Mouse (Mus musculus): ENCODE data around the gene Snapc4. TPM values are rescaled to one million over a fixed set of nuclear protein-coding genes. Genes with fewer than 3 reads are reported as not detected.

Gene Snapc4
- polyA plus RNA-seq, 1 experiment from 2014 or later: 10.5 TPM

DNA sequence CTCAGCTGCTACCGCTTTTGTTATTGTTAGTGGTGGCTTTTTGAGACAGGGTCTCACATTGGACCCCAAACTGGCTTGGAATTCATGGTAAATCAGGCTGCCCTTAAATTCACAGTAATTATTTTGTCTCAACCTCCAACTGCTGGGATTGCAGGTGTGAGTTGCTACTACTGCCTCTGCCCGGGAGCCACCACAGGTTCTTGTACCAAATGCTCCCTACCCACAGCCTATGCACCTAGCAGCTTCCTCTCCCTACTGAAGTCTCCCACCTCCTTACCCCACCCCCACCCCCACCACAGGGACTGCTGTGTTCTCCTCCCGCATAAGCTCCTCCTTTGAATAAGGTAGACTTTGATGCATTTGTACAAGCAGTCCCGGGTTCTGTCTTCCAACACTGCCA, 24.2 kb downstream of the Snapc4 start:
- Histone ChIP-seq H3K36me3 (no peaks in the 10 kb centered on the region), H3K9ac (no peak overlapping the region), H3K4me3 (replicated peaks) (no peak overlapping the region), H3K27me3 (no peaks in the 10 kb centered on the region), H3K9me3 (replicated peaks) (no peaks in the 10 kb centered on the region), H3K4me2 (no peak overlapping the region), H3K27ac (no peak overlapping the region), H3K4me1 (replicated peaks) (peaks cover 19% of the 10 kb centered on the region)
- DNase-seq (no peak), ATAC-seq (ENCODE audit: low read depth) (no peak)
- 79% methylated on average over 4 of the region's 4 CpGs for WGBS (ENCODE audit: insufficient replicate concordance)

DNA sequence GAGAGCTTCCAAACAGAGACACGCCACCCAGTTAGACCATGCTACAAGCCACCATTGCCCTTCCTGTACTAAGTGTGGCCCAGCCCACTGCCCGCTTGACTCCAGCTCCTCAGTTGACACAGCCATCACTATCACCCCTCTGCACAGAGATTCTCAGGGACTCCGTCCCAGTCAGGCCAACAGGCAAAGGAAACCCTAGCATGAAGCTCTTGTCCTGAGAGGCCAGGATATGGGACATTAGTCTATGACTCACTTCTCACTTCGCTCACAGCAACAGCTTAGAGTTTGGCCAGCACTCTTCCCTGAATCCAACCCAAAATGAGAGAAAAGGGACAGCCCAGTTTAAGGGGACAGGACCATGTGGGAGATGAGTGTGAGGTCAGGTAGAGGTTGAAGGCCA, 26.1 kb downstream of the Snapc4 start:
- Histone ChIP-seq H3K9me3 (replicated peaks) (no peaks in the 10 kb centered on the region), H3K4me3 (replicated peaks) (no peak overlapping the region), H3K27ac (no peak overlapping the region), H3K4me1 (replicated peaks) (peaks cover 24% of the 10 kb centered on the region), H3K4me2 (no peak overlapping the region), H3K36me3 (peaks cover 9% of the 10 kb centered on the region; the same call in 1 of the 2 replicates), H3K27me3 (no peaks in the 10 kb centered on the region), H3K9ac (no peak overlapping the region)
- ATAC-seq (ENCODE audit: low read depth) (no peak), DNase-seq (no peak)
- WGBS (ENCODE audit: insufficient replicate concordance): 72% methylated on average over 4 of the region's 4 CpGs

DNA sequence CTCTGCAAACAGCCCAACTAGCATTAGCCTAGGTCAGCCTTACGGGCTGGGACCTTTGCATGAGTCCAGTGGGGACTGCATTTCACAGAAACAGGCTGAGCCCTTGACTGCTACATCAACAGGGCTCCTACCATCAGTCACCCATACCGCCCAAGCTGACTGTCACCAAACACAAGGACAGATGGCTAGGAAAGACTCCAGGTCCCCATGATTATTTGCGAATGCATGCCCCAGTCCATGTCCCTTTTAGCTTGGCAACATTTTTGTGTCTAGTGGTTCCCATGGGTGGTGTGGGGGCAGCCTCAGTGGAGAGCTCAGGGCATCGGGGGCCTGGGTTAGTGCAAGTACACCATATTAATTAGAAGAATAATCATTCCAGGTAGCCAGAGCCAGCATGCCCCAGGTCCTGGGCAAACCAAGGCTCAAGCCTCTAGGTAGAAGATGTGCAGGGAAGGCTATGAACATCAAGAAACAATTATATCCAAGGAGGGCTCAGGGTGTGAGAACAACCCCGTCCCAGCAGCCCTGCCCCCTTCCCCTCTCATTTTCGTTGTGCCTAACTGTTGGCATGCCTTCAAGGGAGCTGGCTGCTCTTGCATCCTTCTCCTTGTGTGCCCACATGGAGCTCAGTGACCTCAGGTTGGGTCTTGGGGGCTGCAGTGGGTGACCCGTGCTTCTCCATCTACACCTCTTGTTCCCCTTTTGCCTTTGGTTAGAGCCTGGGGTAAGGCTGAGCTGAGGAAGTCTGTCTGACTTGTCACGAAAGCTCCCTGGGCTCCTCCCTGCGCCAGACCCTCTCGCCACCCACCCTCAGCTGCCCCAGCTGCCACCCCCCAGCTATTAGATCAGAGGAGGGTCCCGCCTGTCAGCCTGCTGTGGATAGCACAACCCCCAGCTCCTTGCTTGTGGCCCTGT, 27.1 kb downstream of the Snapc4 start:
- Histone ChIP-seq H3K27ac (no peak overlapping the region), H3K9ac (peak overlapping the region; percentile 87; the same call in 1 of the 2 replicates), H3K27me3 (no peaks in the 10 kb centered on the region), H3K4me2 (peak overlapping the region; percentile 96), H3K4me1 (replicated peaks) (peaks cover 28% of the 10 kb centered on the region), H3K36me3 (peaks cover 17% of the 10 kb centered on the region; the same call in 1 of the 2 replicates), H3K4me3 (replicated peaks) (peak overlapping the region; percentile 80), H3K9me3 (replicated peaks) (no peaks in the 10 kb centered on the region)
- ATAC-seq (ENCODE audit: low read depth): no peak
- no peak for DNase-seq
- WGBS (ENCODE audit: insufficient replicate concordance): 74% methylated on average over 11 of the region's 11 CpGs

DNA sequence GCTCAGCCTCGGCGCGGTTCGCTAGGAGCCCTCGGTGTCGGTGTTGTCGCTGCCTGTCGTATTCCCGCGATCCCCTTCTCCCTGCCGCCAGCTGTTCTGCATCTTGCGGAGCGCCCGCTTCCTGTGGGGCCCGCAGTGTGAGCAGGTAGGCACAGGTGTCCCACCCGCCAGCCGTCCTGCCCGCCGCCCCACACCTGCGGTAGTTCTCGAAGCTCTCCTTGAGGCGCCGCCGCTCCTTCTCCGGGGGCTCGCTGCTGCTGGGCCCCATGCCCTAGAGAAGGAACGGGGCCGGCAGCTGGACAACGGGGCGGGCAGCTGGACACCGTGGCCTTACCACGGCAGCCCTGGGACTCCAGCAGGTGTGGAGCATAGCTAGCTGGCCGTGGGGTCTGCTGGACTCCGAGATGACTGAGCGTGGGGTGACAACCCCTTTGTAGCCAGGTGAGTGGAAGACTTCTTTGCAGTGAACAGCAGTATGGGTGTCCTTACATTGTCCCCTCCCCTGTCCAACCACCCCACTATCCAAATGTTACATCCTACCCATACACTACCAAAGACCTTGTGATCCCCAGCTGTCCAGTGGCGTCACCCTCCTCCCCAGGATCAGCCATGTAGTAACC, 28.1 kb downstream of the Snapc4 start:
- DNase-seq: no peak
- no peaks in the 10 kb centered on the region for H3K27me3 ChIP-seq
- peaks cover 30% of the 10 kb centered on the region for H3K4me1 ChIP-seq (replicated peaks)
- no peaks in the 10 kb centered on the region for H3K9me3 ChIP-seq (replicated peaks)
- peak; percentile 16; the same call in 1 of the 2 replicates for ATAC-seq (ENCODE audit: low read depth)
- H3K4me3 ChIP-seq (replicated peaks): peak overlapping the region; percentile 80
- H3K36me3 ChIP-seq: peaks cover 21% of the 10 kb centered on the region; the same call in 1 of the 2 replicates
- peak overlapping the region; percentile 63 for H3K27ac ChIP-seq
- 5% methylated on average over 36 of the region's 36 CpGs for WGBS (ENCODE audit: insufficient replicate concordance)
- peak overlapping the region; percentile 96 for H3K4me2 ChIP-seq
- peak overlapping the region; percentile 87 for H3K9ac ChIP-seq

DNA sequence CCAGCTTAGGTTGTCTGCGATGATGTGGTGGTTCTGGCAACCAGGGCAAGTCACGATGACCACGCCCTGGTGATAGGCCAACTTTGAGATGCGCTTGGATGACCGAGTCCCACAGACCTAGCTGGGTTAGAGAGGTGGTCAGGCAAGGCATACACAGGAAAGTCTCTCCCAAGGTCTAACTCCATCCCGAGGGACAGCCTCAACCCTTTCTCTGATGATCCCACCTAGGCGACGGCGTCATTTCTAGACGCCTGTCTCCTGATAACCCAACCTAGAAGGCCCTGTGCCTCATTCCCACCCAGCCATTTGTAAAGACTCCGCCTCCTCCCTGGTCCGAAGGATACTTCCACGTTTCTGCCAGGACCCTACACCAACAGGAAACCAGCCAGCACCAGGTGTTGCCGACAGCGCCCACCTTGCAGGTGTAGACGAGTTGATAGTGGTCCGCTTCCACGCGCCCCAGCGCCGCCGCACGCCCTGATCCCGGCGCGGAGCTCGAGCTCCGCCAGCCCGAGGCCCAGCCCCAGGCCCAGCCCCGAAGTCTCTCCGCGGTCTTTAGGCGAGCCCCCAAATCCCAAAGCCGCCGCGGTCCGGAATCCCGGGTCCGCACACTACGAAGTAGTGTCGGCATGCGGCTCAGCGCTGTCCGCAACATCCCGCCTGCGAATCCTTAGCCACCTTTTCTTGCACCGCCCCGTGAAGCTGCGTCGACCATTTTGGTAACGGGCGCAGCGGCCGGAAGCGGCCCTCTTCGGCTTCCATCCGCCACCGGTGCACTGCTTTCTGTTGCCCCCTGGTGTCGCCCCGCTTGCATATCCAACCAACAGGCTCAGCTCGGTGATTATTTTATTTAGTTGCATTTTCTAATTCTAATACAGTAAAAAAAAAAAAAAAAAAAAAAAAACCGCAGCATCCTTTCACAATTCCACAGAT, 28.8 kb downstream of the Snapc4 start, which contains the start of gene Dnlz:
Gene Dnlz, minus strand, starts transcription at position 753 of the 933 bp plus-strand sequence.
- 1% methylated on average over 62 of the region's 62 CpGs for WGBS (ENCODE audit: insufficient replicate concordance)

DNA sequence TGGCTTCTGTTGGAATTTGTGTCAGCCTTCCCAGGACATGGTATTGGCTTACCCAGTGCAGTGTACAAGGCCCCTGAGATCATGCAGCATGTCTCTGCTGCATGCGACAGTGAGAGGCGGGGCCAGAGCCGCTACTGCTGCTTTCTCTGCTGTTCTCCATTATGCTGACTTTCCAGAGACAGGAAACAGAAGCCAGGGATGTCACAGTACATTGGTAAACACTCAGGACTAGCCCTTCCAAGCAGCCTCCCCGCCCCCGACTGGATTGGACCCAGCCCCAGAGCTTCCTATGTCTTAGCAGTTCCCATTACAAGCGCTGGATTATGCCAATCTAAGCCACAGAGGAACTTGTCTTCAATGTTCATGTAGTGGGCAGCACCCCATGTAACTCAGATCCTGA, 32.2 kb downstream of the Snapc4 start:
- H3K4me1 ChIP-seq (replicated peaks): peaks cover 30% of the 10 kb centered on the region
- H3K27ac ChIP-seq: peak overlapping the region; percentile 1; the same call in 1 of the 2 replicates
- WGBS (ENCODE audit: insufficient replicate concordance): 62% methylated on average over 6 of the region's 6 CpGs
- H3K9ac ChIP-seq: no peak overlapping the region
- no peak overlapping the region for H3K4me3 ChIP-seq (replicated peaks)
- ATAC-seq (ENCODE audit: low read depth) (no peak), DNase-seq (no peak)
- H3K36me3 ChIP-seq: peaks cover 21% of the 10 kb centered on the region; the same call in 1 of the 2 replicates
- H3K27me3 ChIP-seq: no peaks in the 10 kb centered on the region
- no peaks in the 10 kb centered on the region for H3K9me3 ChIP-seq (replicated peaks)
- no peak overlapping the region for H3K4me2 ChIP-seq

More for the DNA sequence above, 28.8 kb downstream of the Snapc4 start, which contains the start of gene Dnlz:
- Histone ChIP-seq H3K9me3 (replicated peaks) (no peaks in the 10 kb centered on the region), H3K36me3 (peaks cover 21% of the 10 kb centered on the region; the same call in 1 of the 2 replicates), H3K27ac (peak within 1 kb of the TSS; percentile 75), H3K4me2 (peak within 1 kb of the TSS; percentile 96), H3K27me3 (no peaks in the 10 kb centered on the region), H3K9ac (peak within 1 kb of the TSS; percentile 87), H3K4me3 (replicated peaks) (peak within 1 kb of the TSS; percentile 80), H3K4me1 (replicated peaks) (peaks cover 30% of the 10 kb centered on the region)
- peak; percentile 84 for DNase-seq
- peak; percentile 77 for ATAC-seq (ENCODE audit: low read depth)

DNA sequence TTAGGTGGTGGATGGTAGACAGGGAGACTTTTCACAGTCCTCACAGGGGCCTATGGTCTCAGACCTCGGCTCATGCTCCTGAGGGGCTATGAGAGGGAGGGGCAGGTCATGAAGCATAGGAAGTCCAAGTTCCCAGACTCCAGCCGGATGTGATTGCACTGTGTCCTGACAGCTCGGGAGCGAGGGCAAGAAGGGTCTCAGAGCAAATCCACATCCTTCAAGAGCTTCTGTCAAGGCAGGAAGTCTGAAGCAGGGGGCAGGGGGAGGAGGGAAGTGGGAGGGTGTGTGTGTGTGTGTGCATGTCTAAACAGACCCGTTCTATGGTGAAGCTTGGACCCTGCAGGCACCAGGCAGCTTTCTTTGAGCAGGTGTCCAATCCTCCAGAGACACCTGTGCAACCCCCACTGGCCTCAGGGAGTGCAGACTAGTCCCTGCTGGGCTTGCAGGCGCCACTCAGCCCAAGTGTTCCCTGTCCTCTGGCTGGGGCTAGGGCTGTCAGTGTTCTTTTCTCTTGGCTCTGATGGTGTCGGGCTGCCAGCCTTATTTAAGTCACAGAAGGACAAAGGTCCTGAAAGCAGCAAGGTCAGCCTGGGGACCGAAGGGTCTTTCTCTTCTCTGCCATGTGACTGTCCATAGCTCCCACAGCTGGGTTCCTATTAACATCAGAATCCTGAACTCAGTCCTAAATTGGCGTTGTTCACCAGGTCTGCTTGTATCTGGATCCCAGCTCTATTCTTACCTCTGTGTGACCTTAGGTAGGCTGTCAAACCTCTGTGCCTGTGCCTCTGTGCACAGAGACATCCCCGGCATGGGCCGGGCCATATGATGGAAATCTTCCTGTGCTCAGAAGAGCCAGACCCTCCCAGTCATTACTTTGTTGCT, 37.6 kb downstream of the Snapc4 start:
- 0 out of 2 replicates have a peak, but pooled peaks have one; percentile 43 for ATAC-seq (ENCODE audit: low read depth)
- peaks cover 19% of the 10 kb centered on the region for H3K4me1 ChIP-seq (replicated peaks)
- H3K27ac ChIP-seq: peak overlapping the region; percentile 66
- no peaks in the 10 kb centered on the region for H3K36me3 ChIP-seq
- H3K9me3 ChIP-seq (replicated peaks): no peaks in the 10 kb centered on the region
- no peak for DNase-seq
- no peaks in the 10 kb centered on the region for H3K27me3 ChIP-seq
- WGBS (ENCODE audit: insufficient replicate concordance): 52% methylated on average over 11 of the region's 11 CpGs
- peak overlapping the region; percentile 17; the same call in 1 of the 2 replicates for H3K9ac ChIP-seq
- H3K4me2 ChIP-seq: no peak overlapping the region
- H3K4me3 ChIP-seq (replicated peaks): no peak overlapping the region

DNA sequence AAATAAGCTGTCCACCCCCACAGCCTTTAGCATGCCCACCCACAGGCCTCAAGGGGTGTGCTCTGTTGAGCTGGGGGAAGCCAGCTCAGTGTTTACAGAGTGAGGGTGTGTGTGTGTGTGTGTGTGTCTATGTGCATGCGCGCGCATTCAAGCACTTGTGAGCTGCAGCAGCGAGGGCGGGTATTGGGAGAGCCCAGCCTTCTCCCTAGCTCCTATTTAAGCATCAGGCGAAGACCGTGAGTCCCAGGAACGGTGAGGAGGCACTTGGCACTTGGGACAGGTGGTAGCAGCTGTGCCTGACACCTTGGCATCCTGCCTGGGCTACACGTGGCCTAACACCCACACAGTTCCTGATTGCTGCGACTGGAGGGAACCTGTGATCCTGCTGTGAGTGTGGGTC, 38.4 kb downstream of the Snapc4 start:
- no peak overlapping the region for H3K4me2 ChIP-seq
- no peaks in the 10 kb centered on the region for H3K36me3 ChIP-seq
- no peak for DNase-seq
- peak overlapping the region; percentile 66 for H3K27ac ChIP-seq
- H3K27me3 ChIP-seq: no peaks in the 10 kb centered on the region
- peak; percentile 51 for ATAC-seq (ENCODE audit: low read depth)
- no peak overlapping the region for H3K9ac ChIP-seq
- H3K4me3 ChIP-seq (replicated peaks): no peak overlapping the region
- peaks cover 19% of the 10 kb centered on the region for H3K4me1 ChIP-seq (replicated peaks)
- H3K9me3 ChIP-seq (replicated peaks): no peaks in the 10 kb centered on the region
- WGBS (ENCODE audit: insufficient replicate concordance): 66% methylated on average over 10 of the region's 10 CpGs

DNA sequence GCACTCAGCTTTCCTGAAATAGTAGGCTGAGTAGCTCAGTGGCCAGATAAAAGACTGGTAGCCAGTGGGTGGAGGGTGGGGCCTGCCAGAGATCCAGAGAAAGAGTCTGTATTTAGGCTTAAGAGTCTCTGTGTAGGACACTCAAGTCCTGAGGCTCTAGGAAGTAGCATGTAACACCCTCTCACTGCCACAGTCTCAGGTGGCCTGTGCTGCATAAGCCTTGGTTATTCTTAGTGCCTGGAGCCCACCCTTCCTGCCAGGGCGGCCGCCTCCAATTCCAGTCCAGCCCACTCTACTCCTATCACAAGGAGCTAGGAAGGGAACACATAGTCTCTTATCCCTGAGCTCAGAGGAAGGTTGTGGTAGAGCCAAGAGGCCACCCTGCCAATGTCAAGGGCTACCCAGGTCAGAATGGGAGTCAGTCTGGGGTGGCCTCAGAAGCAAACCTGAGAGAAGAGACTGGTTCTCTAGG, 38.9 kb downstream of the Snapc4 start:
- Histone ChIP-seq H3K9ac (no peak overlapping the region), H3K4me1 (replicated peaks) (peaks cover 19% of the 10 kb centered on the region), H3K4me2 (no peak overlapping the region), H3K36me3 (no peaks in the 10 kb centered on the region), H3K27ac (peak overlapping the region; percentile 66), H3K27me3 (no peaks in the 10 kb centered on the region), H3K4me3 (replicated peaks) (no peak overlapping the region), H3K9me3 (replicated peaks) (no peaks in the 10 kb centered on the region)
- 76% methylated on average over 2 of the region's 2 CpGs for WGBS (ENCODE audit: insufficient replicate concordance)
- ATAC-seq (ENCODE audit: low read depth): peak; percentile 34; the same call in 1 of the 2 replicates
- no peak for DNase-seq

DNA sequence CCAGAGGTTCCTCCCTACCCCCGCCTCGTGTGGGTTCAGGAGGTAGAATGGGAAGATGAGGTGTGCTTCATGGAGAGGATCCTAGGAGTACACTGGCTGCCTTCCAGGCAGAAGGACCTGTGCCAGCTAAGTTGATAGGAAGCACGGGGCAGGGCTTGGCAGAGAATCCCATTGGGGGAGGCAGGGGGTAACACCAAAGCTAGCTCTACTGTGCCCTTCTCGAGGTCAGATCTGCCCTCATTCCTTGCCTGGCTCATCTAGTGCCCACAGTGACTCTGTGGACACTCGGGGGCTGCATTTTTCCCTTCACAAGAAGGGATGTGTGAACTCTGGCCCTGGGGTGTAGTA, 41.3 kb downstream of the Snapc4 start:
- Histone ChIP-seq H3K36me3 (no peaks in the 10 kb centered on the region), H3K9me3 (replicated peaks) (no peaks in the 10 kb centered on the region), H3K4me2 (no peak overlapping the region), H3K4me1 (replicated peaks) (peaks cover 19% of the 10 kb centered on the region), H3K9ac (no peak overlapping the region), H3K27ac (no peak overlapping the region), H3K4me3 (replicated peaks) (no peak overlapping the region), H3K27me3 (no peaks in the 10 kb centered on the region)
- WGBS (ENCODE audit: insufficient replicate concordance): 67% methylated on average over 5 of the region's 5 CpGs
- DNase-seq (no peak), ATAC-seq (ENCODE audit: low read depth) (no peak)

Measured in liver, embryonic 13.5 days (tissue).